Mouse (Mus musculus) MEL (cell line): ENCODE measurements around the gene Castor1. TPM values are rescaled to one million over a fixed set of nuclear protein-coding genes. Genes with fewer than 3 reads are reported as not detected.
A peak's percentile ranks its signal among the peaks of the same experiment; 100 is the strongest.

ENCODE experiments used
- DNase-seq: peaks from one replicate; pipeline ENCODE4 v3.0.0; 2011; ENCODE audit warnings: low read depth, low spot score
- H3K27ac ChIP-seq: 2 replicates; pipeline ENCODE4 v1.5.1; 2012; ENCODE audit warnings: low read depth, mild to moderate bottlenecking, control low read depth, low read length, moderate library complexity; ENCODE audit not compliant: control insufficient read depth
- H3K27me3 ChIP-seq, 2 experiments: fragments of 150-350 bp in 1 of 2; sonication (generic) in 1 of 2; 2 replicates each; pipeline ENCODE4 v1.6.1; 2012; ENCODE audit warnings: low read length in 2 of 2, mild to moderate bottlenecking in 2 of 2, improper control_type of control experiment in 1 of 2, moderate library complexity in 1 of 2; ENCODE audit not compliant: insufficient read depth in 2 of 2, control insufficient read depth in 1 of 2
- H3K36me3 ChIP-seq, 2 experiments: 2 replicates each; pipeline ENCODE4 v1.6.1; 2012 to 2014; ENCODE audit warnings: low read length in 2 of 2, improper control_type of control experiment in 1 of 2, inconsistent platforms in 1 of 2, mild to moderate bottlenecking in 1 of 2; ENCODE audit not compliant: insufficient read depth in 2 of 2, control insufficient read depth in 1 of 2
- H3K4me1 ChIP-seq, 2 experiments: fragments of 150-350 bp in 1 of 2; sonication (generic) in 1 of 2; 2 replicates each; pipeline ENCODE4 v1.6.1; 2012; ENCODE audit warnings: low read length in 2 of 2, improper control_type of control experiment in 1 of 2, mild to moderate bottlenecking in 1 of 2; ENCODE audit not compliant: insufficient read depth in 2 of 2, control insufficient read depth in 1 of 2
- H3K4me3 ChIP-seq, 2 experiments: fragments of 150-350 bp in 1 of 2; sonication (generic) in 1 of 2; 2 replicates each; pipeline ENCODE4 v1.5.1; 2012; ENCODE audit warnings: low read depth in 2 of 2, low read length in 2 of 2, mild to moderate bottlenecking in 2 of 2, moderate library complexity in 2 of 2, control low read depth in 1 of 2, improper control_type of control experiment in 1 of 2; ENCODE audit not compliant: control insufficient read depth in 1 of 2, insufficient read depth in 1 of 2
- H3K79me2 ChIP-seq: 2 replicates; pipeline ENCODE4 v1.6.1; 2012; ENCODE audit warnings: mild to moderate bottlenecking, low read length, moderate library complexity; ENCODE audit not compliant: control insufficient read depth, poor library complexity, insufficient read depth
- H3K9ac ChIP-seq: 2 replicates; pipeline ENCODE4 v1.6.1; 2012; ENCODE audit warnings: low read depth, mild to moderate bottlenecking, control low read depth, low read length, moderate library complexity; ENCODE audit not compliant: control insufficient read depth, poor library complexity, severe bottlenecking
- H3K9me3 ChIP-seq: fragments of 150-350 bp; sonication (generic); replicated peaks from 2 replicates; pipeline ENCODE4 v1.6.1; 2012; ENCODE audit warnings: mild to moderate bottlenecking, low read length, improper control_type of control experiment, moderate library complexity; ENCODE audit not compliant: insufficient read depth
- BHLHE40 ChIP-seq: IDR thresholded peaks from 2 replicates; pipeline ENCODE4 v1.6.1; 2012; ENCODE audit warnings: low read depth, mild to moderate bottlenecking, inconsistent platforms, low read length, improper control_type of control experiment, borderline replicate concordance
- CHD1 ChIP-seq: IDR thresholded peaks from 2 replicates; pipeline ENCODE4 v1.6.1; 2012; ENCODE audit warnings: low read depth, mild to moderate bottlenecking, inconsistent platforms, low read length, improper control_type of control experiment
- CHD2 ChIP-seq: IDR thresholded peaks from 2 replicates; pipeline ENCODE4 v1.6.1; 2011; ENCODE audit warnings: low read length, improper control_type of control experiment
- ELF1 ChIP-seq: IDR thresholded peaks from 2 replicates; pipeline ENCODE4 v1.6.1; 2014; ENCODE audit warnings: low read depth, mild to moderate bottlenecking, inconsistent platforms, low read length, improper control_type of control experiment, moderate library complexity
- GABPA ChIP-seq: IDR thresholded peaks from 2 replicates; pipeline ENCODE4 v1.6.1; 2012; ENCODE audit warnings: low read depth, mild to moderate bottlenecking, inconsistent platforms, low read length, improper control_type of control experiment, moderate library complexity
- GATA1 ChIP-seq: IDR thresholded peaks from 2 replicates; pipeline ENCODE4 v1.6.1; 2011; ENCODE audit warnings: low read depth, low read length, improper control_type of control experiment
- HCFC1 ChIP-seq: IDR thresholded peaks from 2 replicates; pipeline ENCODE4 v1.6.1; 2012; ENCODE audit warnings: low read depth, mild to moderate bottlenecking, inconsistent platforms, low read length, improper control_type of control experiment, moderate library complexity
- KAT2A ChIP-seq: conservative IDR thresholded peaks from 2 replicates; pipeline ENCODE4 v1.6.1; 2012; ENCODE audit warnings: low read depth, low read length, improper control_type of control experiment, inconsistent platforms
- MAFK ChIP-seq: IDR thresholded peaks from 2 replicates; pipeline ENCODE4 v1.6.1; 2011; ENCODE audit warnings: low read depth, mild to moderate bottlenecking, low read length, improper control_type of control experiment, borderline replicate concordance
- MAZ ChIP-seq: IDR thresholded peaks from 2 replicates; pipeline ENCODE4 v1.6.1; 2012; ENCODE audit warnings: low read depth, mild to moderate bottlenecking, inconsistent platforms, low read length, improper control_type of control experiment
- MXI1 ChIP-seq: IDR thresholded peaks from 2 replicates; pipeline ENCODE4 v1.6.1; 2011; ENCODE audit warnings: mild to moderate bottlenecking, low read depth, low read length, improper control_type of control experiment
- MYB ChIP-seq: IDR thresholded peaks from 2 replicates; pipeline ENCODE4 v1.6.1; 2011; ENCODE audit warnings: mild to moderate bottlenecking, low read depth, low read length, improper control_type of control experiment
- NRF1 ChIP-seq: IDR thresholded peaks from 2 replicates; pipeline ENCODE4 v1.6.1; 2014; ENCODE audit warnings: low read depth, mild to moderate bottlenecking, inconsistent platforms, low read length, improper control_type of control experiment, moderate library complexity; ENCODE audit not compliant: poor library complexity, insufficient read depth, severe bottlenecking
- POLR2AphosphoS5 ChIP-seq: IDR thresholded peaks from 2 replicates; pipeline ENCODE4 v1.6.1; 2012; ENCODE audit warnings: low read depth, borderline replicate concordance, mild to moderate bottlenecking, inconsistent platforms, low read length, moderate library complexity, mixed read lengths
- RAD21 ChIP-seq: IDR thresholded peaks from 2 replicates; pipeline ENCODE4 v1.6.1; 2011; ENCODE audit warnings: mild to moderate bottlenecking, low read depth, low read length, improper control_type of control experiment
- RCOR1 ChIP-seq: IDR thresholded peaks from 2 replicates; pipeline ENCODE4 v1.6.1; 2012; ENCODE audit warnings: low read depth, mild to moderate bottlenecking, inconsistent platforms, low read length, improper control_type of control experiment
- TCF12 ChIP-seq: IDR thresholded peaks from 2 replicates; pipeline ENCODE4 v1.6.1; 2014; ENCODE audit warnings: low read depth, mild to moderate bottlenecking, inconsistent platforms, low read length, improper control_type of control experiment, moderate library complexity
- UBTF ChIP-seq: IDR thresholded peaks from 2 replicates; pipeline ENCODE4 v1.6.1; 2012; ENCODE audit warnings: low read depth, mild to moderate bottlenecking, inconsistent platforms, low read length, improper control_type of control experiment, moderate library complexity, borderline replicate concordance; ENCODE audit not compliant: insufficient read depth
- ZC3H11A ChIP-seq: IDR thresholded peaks from 2 replicates; pipeline ENCODE4 v1.6.1; 2012; ENCODE audit warnings: low read depth, mild to moderate bottlenecking, inconsistent platforms, low read length, improper control_type of control experiment
- ZMIZ1 ChIP-seq: IDR thresholded peaks from 2 replicates; pipeline ENCODE4 v1.6.1; 2012; ENCODE audit warnings: low read depth, mild to moderate bottlenecking, inconsistent platforms, low read length, improper control_type of control experiment, moderate library complexity
- ZNF384 ChIP-seq: IDR thresholded peaks from 2 replicates; pipeline ENCODE4 v1.6.1; 2012; ENCODE audit warnings: low read depth, mild to moderate bottlenecking, inconsistent platforms, low read length, improper control_type of control experiment
- polyA plus RNA-seq, 2 experiments: library from polyadenylated mRNA; stranded (reverse) in 1 of 2; unstranded in 1 of 2; fragments of >175 nt in 1 of 2; fragments of >200 nt in 1 of 2; gene quantifications; 2 replicates each; pipeline versions ENCODE4 v1.2.1 to v1.2.4; 2012; ENCODE audit warnings: low replicate concordance in 2 of 2, low read depth in 1 of 2; ENCODE audit not compliant: insufficient read length in 2 of 2, insufficient read depth in 1 of 2, missing spikeins in 1 of 2
- total RNA-seq: library from RNA; depleted of rRNA; stranded (reverse); fragments of 300-350 nt; gene quantifications from 2 replicates; pipeline ENCODE4 v1.2.3, GENCODE M21; 2012

Gene Castor1
- total and polyA plus RNA-seq, 3 experiments, result 6.6 to 11.8 TPM; not detected in 1

GRCm38 (mm10) chr11:4215061-4215460 lies 3.0 kb upstream of the Castor1 start:
- peaks cover 2 to 3% of the 10 kb centered on the region in 2 experiments; a peak in 2 of 4 replicates for H3K36me3 ChIP-seq
- no peak overlapping the region for H3K9ac ChIP-seq
- TF ChIP-seq UBTF (no peak), ZC3H11A (no peak), RCOR1 (no peak), RAD21 (no peak), HCFC1 (no peak), MAFK (no peak), MXI1 (no peak), MAZ (no peak), TCF12 (no peak), GABPA (no peak), CHD2 (no peak)
- DNase-seq, result no peak
- H3K9me3 ChIP-seq, result no peaks in the 10 kb centered on the region
- H3K4me3 ChIP-seq, result no peak overlapping the region
- no peak overlapping the region for H3K27ac ChIP-seq
- no peaks in the 10 kb centered on the region for H3K27me3 ChIP-seq
- peaks cover 0 to 11% of the 10 kb centered on the region in 2 experiments; a peak in 3 of 4 replicates for H3K4me1 ChIP-seq
- H3K79me2 ChIP-seq, result no peaks in the 10 kb centered on the region; the same call in 1 of the 2 replicates

- TF ChIP-seq ZMIZ1, result no peak
- TF ChIP-seq, all 39 proteins: peak for 0
- Histone ChIP-seq H3K27ac (no peak overlapping the region), H3K36me3 (peaks cover 0 to 3% of the 10 kb centered on the region in 2 experiments; a peak in 1 of 4 replicates), H3K4me3 (no peak overlapping the region), H3K79me2 (no peaks in the 10 kb centered on the region; the same call in 1 of the 2 replicates), H3K4me1 (peaks cover 0 to 11% of the 10 kb centered on the region in 2 experiments; a peak in 3 of 4 replicates), H3K9me3 (no peaks in the 10 kb centered on the region), H3K9ac (no peak overlapping the region), H3K27me3 (no peaks in the 10 kb centered on the region)
- DNase-seq, result no peak
These were observed 1.6 kb upstream of the Castor1 start for GRCm38 (mm10) chr11:4216248-4217000.

GRCm38 (mm10) chr11:4218637-4219036 lies 612 bp downstream of the Castor1 start:
- H3K27ac ChIP-seq, result no peak overlapping the region

More at GRCm38 (mm10) chr11:4218637-4219036, 612 bp downstream of the Castor1 start:
- DNase-seq, result peak; percentile 20
- H3K4me3 ChIP-seq, result peak overlapping the region; percentile 54 to 68
- no peaks in the 10 kb centered on the region; the same call in 1 of the 2 replicates for H3K79me2 ChIP-seq
- TF ChIP-seq MAFK (no peak), BHLHE40 (no peak), TCF12 (no peak), KAT2A (no peak), ZMIZ1 (no peak), MYB (no peak), CHD1 (no peak), POLR2AphosphoS5 (no peak), GATA1 (no peak), ZNF384 (no peak), ELF1 (no peak), UBTF (no peak), ZC3H11A (no peak), NRF1 (no peak)
- H3K27me3 ChIP-seq, result no peaks in the 10 kb centered on the region
- no peaks in the 10 kb centered on the region for H3K9me3 ChIP-seq
- H3K36me3 ChIP-seq, result peaks cover 0 to 12% of the 10 kb centered on the region in 2 experiments; a peak in 2 of 4 replicates
- H3K9ac ChIP-seq, result peak overlapping the region; percentile 61
- H3K4me1 ChIP-seq, result peaks cover 2 to 20% of the 10 kb centered on the region in 2 experiments; a peak in 3 of 4 replicates
